Mouse (Mus musculus): Measurements from ENCODE around the gene Sec14l5.
A peak's percentile ranks its signal among the peaks of the same experiment; 100 is the strongest.

Sec14l5 gene

DNA sequence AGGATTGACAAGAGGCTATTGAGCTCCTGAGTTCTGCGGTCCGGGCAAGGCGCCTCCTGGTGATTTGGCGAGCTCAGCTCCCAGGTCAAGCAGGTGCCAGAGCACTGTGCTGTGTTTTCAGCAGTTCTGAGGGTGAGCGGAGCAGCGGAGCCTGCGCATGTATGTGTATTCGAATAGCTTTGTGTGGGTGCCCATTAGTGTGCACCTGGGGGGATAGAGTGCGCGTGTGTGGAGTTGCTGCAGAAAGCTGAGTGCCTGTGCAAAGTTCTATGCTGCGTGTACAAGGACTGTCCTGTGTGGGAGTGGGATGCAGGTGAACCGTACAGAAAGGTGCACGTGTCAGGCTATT, at the start of gene Sec14l5:
TSS of gene Sec14l5 (plus strand) at position 73 of the 349 bp plus-strand sequence.
- no peak for DNase-seq

GRCm38 (mm10) chr16:5101000-5101399, 45.9 kb upstream of the Sec14l5 start:
- peak; percentile 82 for DNase-seq

DNA sequence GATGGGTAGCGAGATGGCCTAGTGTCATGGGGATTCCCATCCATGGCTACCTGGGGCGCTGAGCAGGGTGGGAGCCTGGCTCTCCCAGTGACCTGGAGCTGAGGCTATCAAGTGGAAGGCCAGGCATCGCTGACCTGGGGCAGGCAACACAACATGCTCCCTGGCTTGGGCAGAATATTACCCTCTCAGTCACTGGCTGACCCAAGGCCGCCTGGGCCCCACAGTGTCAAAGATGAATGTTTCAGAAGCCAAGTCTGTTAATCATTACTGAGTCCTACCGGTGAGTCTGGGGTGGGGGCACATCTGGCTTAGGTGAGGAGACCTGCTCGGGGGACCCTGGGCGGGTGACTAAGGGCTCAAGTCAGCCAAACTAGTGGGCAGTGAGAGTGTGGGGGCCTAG, 37.0 kb upstream of the Sec14l5 start:
- no peak for DNase-seq

DNA sequence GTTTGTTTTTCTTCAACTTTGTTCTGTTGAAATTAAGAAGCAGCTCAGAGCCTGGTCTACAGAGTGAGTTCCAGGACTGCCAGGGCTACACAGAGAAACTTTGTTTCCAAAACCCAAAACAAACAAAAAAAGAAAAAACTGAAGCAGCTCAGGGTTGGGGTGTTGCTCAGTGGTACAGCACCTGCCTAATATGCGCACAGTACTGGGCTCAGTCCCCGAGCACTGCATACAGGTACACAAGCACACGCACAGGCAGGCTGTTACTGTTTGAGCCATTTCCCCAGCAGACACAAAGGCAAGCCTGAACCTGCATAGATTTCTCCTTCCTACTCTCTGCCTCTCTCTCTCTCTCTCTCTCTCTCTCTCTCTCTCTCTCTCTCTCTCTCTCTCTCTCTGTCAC, 35.9 kb upstream of the Sec14l5 start:
- DNase-seq = no peak

DNA sequence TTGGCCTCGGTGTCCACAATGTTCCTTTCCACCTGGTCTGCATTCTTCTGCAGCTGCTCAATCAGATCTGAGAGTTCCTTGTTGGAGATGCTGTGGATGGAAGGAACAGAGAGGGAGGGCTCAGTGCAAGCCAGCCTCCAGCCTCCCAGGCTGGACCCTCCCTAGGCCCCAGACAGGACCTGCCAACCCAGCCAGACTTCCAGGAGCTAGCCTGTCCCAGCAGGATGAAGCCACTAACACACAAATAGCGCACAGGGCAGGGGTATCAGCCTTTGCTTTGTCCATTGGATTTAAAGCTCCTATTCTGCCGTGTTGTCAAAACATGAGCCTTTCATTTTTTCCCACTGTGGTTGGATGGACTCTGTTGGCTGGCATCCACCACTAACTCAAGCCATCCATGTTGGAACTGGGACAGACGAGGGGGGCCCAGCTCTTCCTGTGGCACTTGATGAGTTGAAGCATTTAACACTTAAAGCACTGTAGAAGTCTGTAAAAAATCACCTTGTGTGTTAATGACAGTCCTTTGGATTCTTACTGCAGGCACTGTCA, 33.8 kb upstream of the Sec14l5 start:
- DNase-seq = no peak

DNA sequence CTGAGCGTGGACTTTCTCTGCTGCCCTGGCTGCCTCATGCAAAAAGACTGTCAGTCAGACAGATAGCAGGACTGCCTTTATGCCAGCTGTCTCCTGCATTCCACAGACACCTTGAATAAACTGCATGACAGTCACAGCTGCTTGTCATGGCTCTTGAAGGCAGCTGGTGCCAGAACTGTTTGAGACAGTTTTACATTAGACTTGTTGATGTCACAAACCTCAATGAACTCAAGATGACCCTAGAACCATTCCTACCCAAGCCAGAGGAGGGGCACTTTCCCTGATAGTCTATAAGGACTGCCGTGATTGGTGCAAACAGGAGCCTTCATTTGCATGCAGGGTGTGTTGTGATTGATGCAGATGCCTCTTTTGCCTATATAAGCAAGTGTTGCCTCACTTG, 33.3 kb upstream of the Sec14l5 start:
- no peak for DNase-seq

- no peak for DNase-seq
Measured at GRCm38 (mm10) chr16:5119385-5119784, 27.5 kb upstream of the Sec14l5 start.

- DNase-seq = no peak
Measured at GRCm38 (mm10) chr16:5119845-5120244, 27.1 kb upstream of the Sec14l5 start.

DNA sequence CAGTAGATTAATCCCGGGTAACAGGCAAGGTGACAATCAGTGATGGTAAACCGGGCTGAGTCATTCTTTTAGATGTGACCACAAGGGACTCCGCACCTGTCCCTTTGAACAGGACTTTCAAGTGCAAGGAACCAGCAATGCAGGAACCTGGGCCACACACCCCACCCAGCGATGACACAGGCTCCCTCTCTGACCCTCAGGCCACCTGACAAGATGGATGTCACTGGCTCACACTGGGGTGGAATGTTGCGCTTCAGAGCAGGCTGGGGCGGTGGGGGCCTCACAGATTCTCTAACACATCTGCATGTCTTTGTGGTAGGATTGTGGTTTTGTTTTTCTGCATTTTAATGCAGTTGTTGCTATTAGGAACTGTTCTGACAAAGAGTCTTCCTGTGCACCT, 23.4 kb upstream of the Sec14l5 start:
- DNase-seq = no peak

DNA sequence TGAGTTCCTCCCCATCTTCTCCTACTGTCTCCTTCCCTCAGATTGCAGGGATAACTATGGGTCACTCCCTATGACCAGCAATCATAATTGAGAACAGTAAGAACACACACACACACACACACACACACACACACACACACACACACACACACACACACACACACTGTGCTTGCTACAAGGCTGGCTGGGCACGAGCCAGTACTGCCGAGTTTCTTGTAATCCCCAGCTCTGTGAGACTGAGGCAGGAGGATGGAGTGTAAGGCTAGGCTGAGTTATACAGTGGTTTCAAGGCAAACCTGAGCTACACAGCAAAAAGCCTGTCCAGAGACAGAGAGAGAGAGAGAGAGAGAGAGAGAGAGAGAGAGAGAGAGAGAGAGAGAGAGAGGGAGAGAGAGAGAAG, 16.7 kb upstream of the Sec14l5 start:
- no peak for DNase-seq

DNA sequence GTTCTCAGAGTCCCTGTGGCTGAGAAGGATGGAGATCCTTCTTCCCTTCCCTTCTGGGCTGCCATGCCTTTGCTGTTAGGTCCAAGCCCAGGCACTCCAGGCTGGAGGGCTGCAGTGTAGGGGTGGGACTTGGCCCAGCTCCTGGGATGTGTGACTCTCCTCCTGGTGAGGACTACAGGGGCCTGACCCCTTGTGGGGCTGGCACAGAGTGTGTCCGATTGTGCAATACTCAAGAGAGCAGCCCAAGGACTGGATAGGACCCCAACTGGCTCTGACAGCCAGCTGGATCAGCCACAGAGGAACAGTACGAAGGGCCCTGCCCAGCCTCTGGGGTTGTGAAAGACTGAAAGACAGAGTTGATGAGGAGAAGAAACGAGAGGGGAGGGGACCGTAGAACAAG, 16.1 kb upstream of the Sec14l5 start:
- no peak for DNase-seq

DNA sequence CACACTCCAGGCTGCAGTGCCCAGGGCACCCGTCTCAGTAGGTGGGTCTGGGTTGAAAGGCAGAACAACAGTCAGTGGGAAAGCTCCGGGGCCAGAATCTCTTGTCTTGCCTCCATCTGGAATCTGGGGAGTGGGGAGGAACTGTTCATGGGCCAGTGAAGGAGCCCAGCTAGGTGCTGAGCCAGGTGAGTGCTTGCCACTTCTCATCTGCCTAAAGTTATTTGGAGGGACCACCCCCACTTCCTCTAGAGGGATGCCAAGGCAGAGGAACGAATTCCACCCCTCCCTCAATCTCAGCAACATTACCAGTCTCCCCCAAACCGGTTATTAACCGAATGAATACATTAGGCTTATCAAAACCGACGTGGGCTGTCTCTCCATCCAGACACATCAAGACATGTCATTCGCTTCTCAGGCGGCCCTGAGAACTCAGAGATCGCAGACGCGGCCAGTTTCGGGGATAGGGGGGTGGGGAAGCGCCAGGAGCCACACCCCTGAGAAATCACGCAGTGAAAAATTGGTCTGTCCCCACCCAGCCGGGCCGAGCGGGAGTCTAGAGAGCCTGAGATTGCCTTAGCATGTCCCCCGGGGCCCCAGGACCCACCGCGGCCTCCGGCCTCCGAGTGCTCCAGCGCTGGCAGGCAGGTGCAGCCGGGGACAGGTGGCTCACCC, 15.5 kb upstream of the Sec14l5 start:
- no peak for DNase-seq

DNA sequence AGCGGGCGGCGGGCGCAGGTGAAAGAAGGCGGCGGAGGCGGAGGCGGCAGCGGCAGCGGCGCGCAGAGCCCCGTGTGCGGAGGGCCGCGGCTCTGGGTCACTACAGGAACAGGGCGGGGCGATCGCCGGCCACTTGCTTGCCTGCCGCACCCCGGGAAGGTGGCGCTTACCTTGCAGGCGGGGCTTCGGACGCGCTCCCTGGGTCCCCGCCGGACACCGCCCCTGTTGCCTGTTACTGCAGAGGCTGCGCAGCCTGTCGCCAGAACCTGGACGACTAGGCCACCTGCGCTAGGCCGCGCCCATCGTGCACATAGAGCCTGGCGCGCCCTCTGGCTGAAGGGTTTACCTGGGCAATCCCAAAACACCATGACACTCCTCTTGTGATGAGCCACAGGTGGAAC, 14.5 kb upstream of the Sec14l5 start, which contains the start of gene Ppl:
TSS of gene Ppl (minus strand) at position 21 of the 401 bp plus-strand sequence.
- peak; percentile 63 for DNase-seq

- peak; percentile 55 for DNase-seq
Measured at GRCm38 (mm10) chr16:5134623-5135330, 12.1 kb upstream of the Sec14l5 start.

DNA sequence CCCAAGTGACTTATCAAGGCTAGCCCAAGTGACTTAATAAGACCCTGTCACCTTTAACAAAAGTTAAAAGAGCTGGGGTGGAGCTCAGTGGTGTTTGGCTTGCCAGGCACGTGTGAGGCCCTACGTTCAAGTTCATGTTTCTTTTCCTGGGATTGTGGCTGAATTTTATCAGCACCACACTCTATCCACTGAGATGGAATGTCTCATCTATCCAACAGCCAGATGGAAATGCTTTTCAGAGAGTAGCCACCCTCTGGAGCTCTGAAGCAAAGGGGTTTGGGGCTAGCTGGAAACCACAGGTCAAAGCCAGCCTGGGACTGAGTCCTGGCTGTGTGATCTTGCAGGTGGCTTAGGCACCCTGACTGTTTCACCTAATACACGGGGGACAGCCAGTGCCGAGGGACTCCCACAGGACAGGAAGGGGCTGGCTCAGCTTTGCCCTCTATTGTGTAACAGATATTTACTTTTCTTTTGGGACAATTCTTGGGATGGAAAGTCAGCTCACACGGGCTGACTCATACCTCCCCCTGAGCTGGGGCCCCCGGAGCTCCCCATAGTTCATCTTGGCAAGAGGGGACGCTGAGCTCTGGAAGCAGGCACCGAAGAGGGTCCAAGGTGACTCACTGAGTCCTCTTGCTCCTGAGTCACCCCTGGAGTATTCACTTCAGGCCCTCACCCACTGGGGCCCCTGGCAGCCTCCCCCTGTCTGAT, 11.2 kb upstream of the Sec14l5 start:
- no peak for DNase-seq

GRCm38 (mm10) chr16:5136505-5136904, 10.4 kb upstream of the Sec14l5 start:
- DNase-seq = no peak

- no peak for DNase-seq
Measured at GRCm38 (mm10) chr16:5137006-5137540, 9.8 kb upstream of the Sec14l5 start.

DNA sequence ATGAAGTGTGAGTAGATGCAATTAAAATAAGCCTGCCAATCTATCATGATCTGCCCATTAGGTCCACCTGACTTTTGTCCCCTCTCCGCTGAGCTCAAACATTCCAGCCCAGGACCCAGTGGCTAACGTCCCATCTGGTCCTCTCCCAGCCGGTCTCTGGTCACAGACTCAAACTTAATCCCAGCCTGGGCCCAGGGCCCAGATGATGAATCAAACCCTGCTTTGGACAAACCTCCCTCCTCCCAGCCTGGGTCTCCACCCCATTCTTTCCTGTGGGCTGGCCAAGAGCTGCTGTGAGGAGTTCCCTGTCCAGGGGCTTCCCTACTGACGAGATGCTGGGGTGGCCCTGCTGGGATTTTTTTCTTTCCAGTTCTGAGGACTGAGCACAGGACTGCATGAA, 7.2 kb upstream of the Sec14l5 start:
- no peak for DNase-seq

GRCm38 (mm10) chr16:5145570-5145969, 1.3 kb upstream of the Sec14l5 start:
- peak; percentile 70 for DNase-seq

DNA sequence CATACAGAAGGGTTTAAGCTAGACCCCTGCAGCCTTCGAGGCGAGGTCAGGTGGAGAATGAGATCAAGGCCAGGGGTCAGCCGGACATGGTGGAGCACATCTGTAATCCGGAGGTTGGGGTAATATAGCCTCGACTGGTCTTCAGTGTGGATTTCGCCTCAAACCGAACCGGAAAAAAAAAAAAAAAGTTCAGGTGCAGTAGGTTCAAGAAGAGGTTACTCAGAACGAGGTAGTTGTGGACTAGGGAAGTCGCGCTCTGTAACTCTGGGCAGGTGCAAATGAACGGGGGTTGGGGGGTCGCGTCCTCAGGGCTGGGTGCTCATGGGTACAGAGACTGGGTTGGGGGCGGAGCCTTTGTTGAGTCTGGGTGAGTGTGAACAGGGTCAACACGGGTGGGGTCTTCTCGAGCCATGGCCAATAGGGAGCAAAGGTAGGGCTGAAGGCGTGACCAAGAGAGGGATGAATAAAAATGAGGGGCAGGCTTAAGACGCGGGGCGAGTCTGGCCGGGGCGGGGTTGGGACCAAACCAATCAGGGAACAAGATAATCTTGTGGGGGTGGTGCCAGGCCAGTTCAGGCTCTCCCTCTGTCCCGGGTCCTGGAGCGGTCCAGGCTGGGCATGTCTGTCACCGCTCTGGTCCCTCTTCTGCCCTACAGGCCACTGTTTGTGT, 407 bp upstream of the Sec14l5 start:
- DNase-seq = peak; percentile 58

DNA sequence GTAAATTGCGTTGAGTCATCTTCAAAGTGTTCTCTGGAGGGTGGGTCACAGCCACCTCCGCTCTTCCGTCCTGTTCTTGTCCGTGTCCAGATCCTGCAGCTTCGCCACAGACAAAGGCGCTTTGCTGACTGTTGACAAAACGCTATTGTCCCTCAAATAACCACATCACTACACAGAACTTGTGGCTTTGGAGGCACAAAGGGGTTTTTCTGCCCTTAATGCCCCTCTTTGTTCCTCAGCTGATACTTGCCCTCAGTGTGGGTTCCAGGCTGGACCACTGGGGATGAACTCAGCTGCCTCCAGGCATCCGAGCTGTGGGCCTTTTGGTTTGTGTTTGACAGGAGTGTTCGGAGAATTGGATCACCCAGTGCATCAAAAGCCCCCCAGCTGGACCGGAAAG, 3.6 kb downstream of the Sec14l5 start:
- DNase-seq = no peak

- DNase-seq = no peak
Measured at GRCm38 (mm10) chr16:5153299-5154026, 6.6 kb downstream of the Sec14l5 start.
